Comparison of ENCODE assay signal across 8 mouse cellular contexts in the genomic region with DNA sequence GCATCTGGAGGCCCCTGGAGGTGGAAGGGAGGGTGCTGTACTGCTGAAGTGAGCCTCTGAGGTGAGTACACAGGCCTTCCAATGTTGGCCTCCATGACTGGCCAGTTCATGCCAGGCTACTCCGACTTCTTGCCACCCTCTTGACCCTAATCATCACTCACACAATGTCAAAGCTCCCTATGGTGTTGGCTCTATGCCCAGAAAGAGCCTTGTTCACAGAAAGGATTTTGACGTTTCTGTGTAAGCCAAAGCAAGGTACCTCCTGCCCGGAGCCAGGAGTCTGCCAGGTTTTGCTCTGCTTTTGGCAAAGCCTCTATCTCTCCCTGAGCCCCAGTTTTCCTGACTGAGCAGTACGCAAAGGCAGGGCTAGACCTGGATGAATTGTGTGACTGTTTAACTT. TPM values are rescaled to one million over a fixed set of nuclear protein-coding genes. Genes with fewer than 3 reads are reported as not detected.
DNase-seq lines count a peak whose midpoint lies in the region; ATAC-seq lines count a peak whose summit lies in the region.

No protein-coding gene starts in this region.

- H3K27me3 ChIP-seq in kidney, embryonic 15.5 days: no peaks in the 10 kb centered on the region

- no peak overlapping the region for H3K9ac ChIP-seq in kidney, embryonic 15.5 days

- DNase-seq in adrenal gland, postnatal 10 days: peak; percentile 56
- DNase-seq in adrenal gland, postnatal 4 days (ENCODE audit: low spot score in 2 of 2): no peak
- DNase-seq in urinary bladder, postnatal 14 days (ENCODE audit: low spot score): peak; percentile 34
- no peak for DNase-seq in urinary bladder, adult 2 months (ENCODE audit: low spot score)
- no peak for DNase-seq in spleen, postnatal 10 days (ENCODE audit: low spot score in 2 of 2)
- no peak for DNase-seq in left cerebral cortex, postnatal 14 days (ENCODE audit: low spot score in 2 of 2)
- no peak for DNase-seq in thymus, adult 18-20 months

- H3K4me2 ChIP-seq in kidney, embryonic 15.5 days: no peak overlapping the region

- no peak overlapping the region for H3K4me3 ChIP-seq in kidney, embryonic 15.5 days (replicated peaks)

- peaks cover 14% of the 10 kb centered on the region for H3K36me3 ChIP-seq in kidney, embryonic 15.5 days

- peak overlapping the region; percentile 32; the same call in 1 of the 2 replicates for H3K27ac ChIP-seq in kidney, embryonic 15.5 days

- no peak for ATAC-seq in kidney, embryonic 15.5 days (replicated peaks; ENCODE audit: low FRiP score)

- H3K4me1 ChIP-seq in kidney, embryonic 15.5 days: peaks cover 30% of the 10 kb centered on the region

- 45% methylated on average over 4 of the region's 4 CpGs for WGBS in kidney, embryonic 15.5 days

- no peaks in the 10 kb centered on the region for H3K9me3 ChIP-seq in kidney, embryonic 15.5 days (replicated peaks)

- intact Hi-C loops in left cerebral cortex, postnatal 14 days (cut with DNase I): no loop called here

RNA-seq across cellular contexts. Expression of a gene that starts 5.7 kb away (rescaled TPM):
- 10 to 100 TPM; 12.1 to 13.0 TPM for total RNA-seq in adrenal gland, postnatal 10 days (2021)
- 10 to 100 TPM; 20.4 to 21.4 TPM for total RNA-seq in adrenal gland, postnatal 4 days (2021)
- polyA plus RNA-seq in urinary bladder, adult 2 months (2012; rRNA removed): 63.0 and 70.3 TPM in 2 replicates
- 29.2 and 30.6 TPM in 2 replicates for polyA plus RNA-seq in kidney, embryonic 15.5 days (2015; fragmentation: Nextera tagmentation; extraction: Ambion mirVana)
- total RNA-seq in left cerebral cortex, postnatal 14 days (2021): 10 to 100 TPM; 16.0 to 16.2 TPM

Comparison
In these comparisons a context has a peak if more than half of its experiments do, and no peak if none do; other contexts are left out.
1. DNase-seq: peak in adrenal gland, postnatal 10 days (single experiment) and urinary bladder, postnatal 14 days (single experiment); none in adrenal gland, postnatal 4 days (0 of 2), urinary bladder, adult 2 months (single experiment), spleen, postnatal 10 days (0 of 2), left cerebral cortex, postnatal 14 days (0 of 2) and thymus, adult 18-20 months (0 of 2).